ENCODE assay signal across 17 mouse cellular contexts in genomic region chr11:59635821-59636694, GRCm38 (mm10). TPM values are rescaled to one million over a fixed set of nuclear protein-coding genes. Genes with fewer than 3 reads are reported as not detected.
DNase-seq lines count a peak whose midpoint lies in the region; ATAC-seq and TF ChIP-seq lines count a peak whose summit lies in the region.
"Had no signal": no experiment of that assay in that cellular context is flagged by ENCODE, and none has a peak within 500 bp of the region (broad histone marks: within the 10 kb centered on the region; RNA-seq: fewer than 3 reads in every experiment).

No protein-coding gene starts in this region.

- 38% methylated on average over 12 of the region's 12 CpGs for WGBS in cerebellum, adult 2 months
- 59% methylated on average over 12 of the region's 12 CpGs for WGBS in hindbrain, postnatal 0 days
- 78% methylated on average over 12 of the region's 12 CpGs for WGBS in hindbrain, embryonic 13.5 days
- WGBS in forebrain, embryonic 15.5 days, result 69% methylated on average over 12 of the region's 12 CpGs

- no peak for TF ChIP-seq CTCF in cerebellum, adult 2 months (IDR thresholded peaks at IDR 0.05; ENCODE audit: borderline replicate concordance, insufficient read depth, low read depth, low read length)
- TF ChIP-seq CTCF in hindbrain, postnatal 0 days (IDR thresholded peaks at IDR 0.05; ENCODE audit: low read depth), result no peak

- H3K9me3 ChIP-seq in hindbrain, postnatal 0 days (ENCODE audit: low read length), result no peaks in the 10 kb centered on the region
- no peaks in the 10 kb centered on the region for H3K9me3 ChIP-seq in hindbrain, embryonic 13.5 days
- H3K9me3 ChIP-seq in forebrain, embryonic 15.5 days, result no peaks in the 10 kb centered on the region
- H3K9me3 ChIP-seq: embryonic facial prominence, embryonic 10.5 days had no signal

- peak; percentile 22 to 32 for DNase-seq in cerebellum, adult 2 months
- no peak for DNase-seq in cerebellum, adult 11-12 months
- DNase-seq in hindbrain, postnatal 0 days (ENCODE audit: low spot score), result peak; percentile 11
- DNase-seq in cerebellum, postnatal 36 days, result peak; percentile 15 to 22
- peak; percentile 45 to 81 for DNase-seq in lung, postnatal 4 days
- DNase-seq in right cerebral cortex, postnatal 10 days (ENCODE audit: low spot score in 2 of 2), result no peak
- DNase-seq: kidney, postnatal 25 days had no signal

- no peak for TF ChIP-seq POLR2A in cerebellum, adult 2 months (IDR thresholded peaks at IDR 0.05; ENCODE audit: borderline replicate concordance, insufficient read depth, low read length)

- H3K36me3 ChIP-seq in hindbrain, postnatal 0 days (ENCODE audit: insufficient read depth, low read length), result no peaks in the 10 kb centered on the region
- no peaks in the 10 kb centered on the region for H3K36me3 ChIP-seq in hindbrain, embryonic 13.5 days
- no peaks in the 10 kb centered on the region for H3K36me3 ChIP-seq in forebrain, embryonic 15.5 days
- H3K36me3 ChIP-seq: embryonic facial prominence, embryonic 10.5 days had no signal

- ATAC-seq in hindbrain, postnatal 0 days, result no peak
- no peak for ATAC-seq in hindbrain, embryonic 13.5 days (ENCODE audit: low FRiP score)
- ATAC-seq in forebrain, embryonic 15.5 days (replicated peaks), result no peak
- ATAC-seq: midbrain, embryonic 16.5 days had no signal

- H3K9ac ChIP-seq in hindbrain, postnatal 0 days (replicated peaks; ENCODE audit: low read length), result no peak overlapping the region
- no peak overlapping the region for H3K9ac ChIP-seq in hindbrain, embryonic 13.5 days
- H3K9ac ChIP-seq in forebrain, embryonic 15.5 days (replicated peaks), result no peak overlapping the region
- H3K9ac ChIP-seq: lung, embryonic 14.5 days had no signal

- no peak overlapping the region for H3K27ac ChIP-seq in cerebellum, adult 2 months (ENCODE audit: insufficient read depth, low read length)
- no peak overlapping the region for H3K27ac ChIP-seq in hindbrain, postnatal 0 days
- no peak overlapping the region for H3K27ac ChIP-seq in hindbrain, embryonic 13.5 days
- no peak overlapping the region for H3K27ac ChIP-seq in forebrain, embryonic 15.5 days (replicated peaks)
- H3K27ac ChIP-seq: embryonic facial prominence, embryonic 10.5 days had no signal

- H3K4me3 ChIP-seq in cerebellum, adult 2 months (replicated peaks; ENCODE audit: insufficient read depth, low read depth, low read length), result no peak overlapping the region
- H3K4me3 ChIP-seq in hindbrain, postnatal 0 days (ENCODE audit: low read length), result no peak overlapping the region
- no peak overlapping the region for H3K4me3 ChIP-seq in hindbrain, embryonic 13.5 days
- H3K4me3 ChIP-seq in forebrain, embryonic 15.5 days, result no peak overlapping the region
- H3K4me3 ChIP-seq: embryonic facial prominence, embryonic 10.5 days had no signal

- H3K27me3 ChIP-seq in cerebellum, adult 2 months (ENCODE audit: control insufficient read depth, insufficient read depth, low read length), result no peaks in the 10 kb centered on the region
- H3K27me3 ChIP-seq in hindbrain, postnatal 0 days (ENCODE audit: insufficient read depth, low read length), result no peaks in the 10 kb centered on the region
- H3K27me3 ChIP-seq in hindbrain, embryonic 13.5 days, result no peaks in the 10 kb centered on the region
- H3K27me3 ChIP-seq in forebrain, embryonic 15.5 days, result no peaks in the 10 kb centered on the region

- no peak overlapping the region for H3K4me2 ChIP-seq in hindbrain, postnatal 0 days (ENCODE audit: low read depth, low read length)
- H3K4me2 ChIP-seq in hindbrain, embryonic 13.5 days, result no peak overlapping the region
- no peak overlapping the region for H3K4me2 ChIP-seq in forebrain, embryonic 15.5 days (replicated peaks)
- H3K4me2 ChIP-seq: lung, embryonic 14.5 days had no signal

- H3K4me1 ChIP-seq in cerebellum, adult 2 months (ENCODE audit: control insufficient read depth, insufficient read depth, low read length), result peaks cover 7% of the 10 kb centered on the region
- H3K4me1 ChIP-seq in hindbrain, postnatal 0 days (ENCODE audit: insufficient read depth, low read length), result no peaks in the 10 kb centered on the region
- H3K4me1 ChIP-seq in hindbrain, embryonic 13.5 days (replicated peaks), result no peaks in the 10 kb centered on the region
- H3K4me1 ChIP-seq in forebrain, embryonic 15.5 days, result no peaks in the 10 kb centered on the region

RNA-seq across cellular contexts. Expression of gene Mprip, which starts 25.0 kb away (rescaled TPM):
- polyA plus RNA-seq in cerebellum, adult 2 months (2012; rRNA removed), result 158 and 160 TPM in 2 replicates
- total RNA-seq in hindbrain, postnatal 0 days (2014; rRNA removed), result 149 and 178 TPM in 2 replicates
- polyA plus RNA-seq in hindbrain, postnatal 0 days (2015; fragmentation: Nextera tagmentation; extraction: Ambion mirVana), result 54.7 and 57.8 TPM in 2 replicates
- polyA plus RNA-seq in hindbrain, embryonic 13.5 days (2015; fragmentation: Nextera tagmentation; extraction: Ambion mirVana), result 36.6 and 37.9 TPM in 2 replicates
- 77.4 and 92.9 TPM in 2 replicates for polyA plus RNA-seq in forebrain, embryonic 15.5 days (2015; fragmentation: Nextera tagmentation; extraction: Ambion mirVana)

RNA-seq across cellular contexts. Expression of gene Olfr223, which starts 43.0 kb away (rescaled TPM):
- not detected in 2 replicates for polyA plus RNA-seq in cerebellum, adult 2 months (2012; rRNA removed)
- total RNA-seq in hindbrain, postnatal 0 days (2014; rRNA removed), result not detected in 2 replicates
- polyA plus RNA-seq in hindbrain, postnatal 0 days (2015; fragmentation: Nextera tagmentation; extraction: Ambion mirVana), result not detected in 2 replicates
- polyA plus RNA-seq in hindbrain, embryonic 13.5 days (2015; fragmentation: Nextera tagmentation; extraction: Ambion mirVana), result not detected in 2 replicates
- not detected in 2 replicates for polyA plus RNA-seq in forebrain, embryonic 15.5 days (2015; fragmentation: Nextera tagmentation; extraction: Ambion mirVana)
- total RNA-seq: left cerebral cortex, adult 8-10 months; neutrophil, adult 5-6 weeks had no signal
- polyA plus RNA-seq: CD4-positive, CD25-positive, alpha-beta regulatory T cell, adult 4 months; embryonic facial prominence, embryonic 10.5 days; forebrain, embryonic 11.5 days; heart, embryonic 14.5 days; lung, embryonic 14.5 days; midbrain, embryonic 16.5 days had no signal

Comparison
In these comparisons a context has a peak if more than half of its experiments do, and no peak if none do; other contexts are left out.
1. DNase-seq: peak in cerebellum, adult 2 months (2 of 2), hindbrain, postnatal 0 days (single experiment), cerebellum, postnatal 36 days (2 of 2) and lung, postnatal 4 days (2 of 2); none in cerebellum, adult 11-12 months (single experiment) and right cerebral cortex, postnatal 10 days (0 of 2).